Mouse (Mus musculus): ENCODE data around the gene Mfsd4b1. TPM values are rescaled to one million over a fixed set of nuclear protein-coding genes. Genes with fewer than 3 reads are reported as not detected.
"Not testable (repeated sequence)": the region's sequence is repeated elsewhere in the genome, so short reads cannot be mapped to it uniquely, and the experiment has no call there.

Mfsd4b1 gene
- polyA plus RNA-seq, 1 experiment from 2014 or later, result 0.14 TPM

GRCm38 (mm10) chr10:40029610-40030009 is 4.5 kb upstream of the Mfsd4b1 start:
- Histone ChIP-seq H3K27ac (ENCODE audit: low read depth) (no peak overlapping the region), H3K27me3 (replicated peaks; ENCODE audit: control insufficient read depth, insufficient read depth, low read length) (no peaks in the 10 kb centered on the region), H3K9ac (ENCODE audit: low read length) (no peak overlapping the region), H3K4me1 (replicated peaks; ENCODE audit: control insufficient read depth, insufficient read depth, low read length) (no peaks in the 10 kb centered on the region), H3K4me3 (ENCODE audit: low read depth, low read length) (no peak overlapping the region), H3K4me2 (ENCODE audit: low read length) (no peak overlapping the region), H3K9me3 (ENCODE audit: control insufficient read depth, low read length) (peaks cover 5% of the 10 kb centered on the region; the same call in 1 of the 2 replicates), H3K36me3 (ENCODE audit: control insufficient read depth, insufficient read depth, low read length) (no peaks in the 10 kb centered on the region)
- ATAC-seq (replicated peaks; ENCODE audit: low FRiP score, low TSS enrichment, low read depth) (no peak), DNase-seq (ENCODE audit: low spot score) (no peak)
- 87% methylated on average over 2 of the region's 2 CpGs for WGBS

DNA sequence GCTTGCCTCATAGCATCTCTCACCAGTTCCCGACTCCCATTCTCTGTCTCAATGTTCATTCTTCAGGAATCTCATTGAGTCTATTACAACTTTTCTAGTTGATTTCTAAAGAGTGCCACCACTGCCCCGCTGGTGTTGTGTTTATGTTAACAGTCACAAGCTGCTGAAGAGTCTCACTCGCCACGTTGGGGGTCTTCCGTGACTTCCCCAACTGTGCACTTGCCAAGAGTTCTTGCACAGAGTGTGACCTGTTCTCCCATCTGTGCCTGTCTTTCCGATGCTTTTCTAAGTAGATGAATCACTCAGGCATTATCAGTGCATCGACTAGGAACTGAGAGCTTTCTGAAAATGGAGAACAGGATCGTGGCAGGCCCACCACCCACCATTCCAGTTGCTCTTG is 3.0 kb upstream of the Mfsd4b1 start:
- H3K9ac ChIP-seq (ENCODE audit: low read length), result no peak overlapping the region
- peaks cover 5% of the 10 kb centered on the region; the same call in 1 of the 2 replicates for H3K9me3 ChIP-seq (ENCODE audit: control insufficient read depth, low read length)
- peaks cover 6% of the 10 kb centered on the region; the same call in 1 of the 2 replicates for H3K27me3 ChIP-seq (replicated peaks; ENCODE audit: control insufficient read depth, insufficient read depth, low read length)
- 80% methylated on average over 8 of the region's 8 CpGs for WGBS
- H3K36me3 ChIP-seq (ENCODE audit: control insufficient read depth, insufficient read depth, low read length), result no peaks in the 10 kb centered on the region
- no peak overlapping the region for H3K4me3 ChIP-seq (ENCODE audit: low read depth, low read length)
- peaks cover 4% of the 10 kb centered on the region; the same call in 1 of the 2 replicates for H3K4me1 ChIP-seq (replicated peaks; ENCODE audit: control insufficient read depth, insufficient read depth, low read length)
- ATAC-seq (replicated peaks; ENCODE audit: low FRiP score, low TSS enrichment, low read depth), result no peak
- no peak for DNase-seq (ENCODE audit: low spot score)
- no peak overlapping the region for H3K27ac ChIP-seq (ENCODE audit: low read depth)
- H3K4me2 ChIP-seq (ENCODE audit: low read length), result no peak overlapping the region

GRCm38 (mm10) chr10:40026546-40026945 is 1.5 kb upstream of the Mfsd4b1 start:
- Histone ChIP-seq H3K27me3 (replicated peaks; ENCODE audit: control insufficient read depth, insufficient read depth, low read length) (peaks cover 7% of the 10 kb centered on the region; the same call in 1 of the 2 replicates), H3K4me3 (ENCODE audit: low read depth, low read length) (no peak overlapping the region), H3K4me2 (ENCODE audit: low read length) (no peak overlapping the region), H3K36me3 (ENCODE audit: control insufficient read depth, insufficient read depth, low read length) (no peaks in the 10 kb centered on the region), H3K9me3 (ENCODE audit: control insufficient read depth, low read length) (peaks cover 5% of the 10 kb centered on the region; the same call in 1 of the 2 replicates), H3K9ac (ENCODE audit: low read length) (no peak overlapping the region), H3K27ac (ENCODE audit: low read depth) (no peak overlapping the region), H3K4me1 (replicated peaks; ENCODE audit: control insufficient read depth, insufficient read depth, low read length) (peaks cover 4% of the 10 kb centered on the region; the same call in 1 of the 2 replicates)
- ATAC-seq (replicated peaks; ENCODE audit: low FRiP score, low TSS enrichment, low read depth) (no peak), DNase-seq (ENCODE audit: low spot score) (no peak)
- WGBS, result 93% methylated on average over 5 of the region's 5 CpGs

GRCm38 (mm10) chr10:40025560-40025959 is 492 bp upstream of the Mfsd4b1 start:
- WGBS, result 61% methylated on average over 8 of the region's 8 CpGs
- H3K4me2 ChIP-seq (ENCODE audit: low read length), result peak overlapping the region; percentile 97
- peaks cover 4% of the 10 kb centered on the region; the same call in 1 of the 2 replicates for H3K4me1 ChIP-seq (replicated peaks; ENCODE audit: control insufficient read depth, insufficient read depth, low read length)
- H3K36me3 ChIP-seq (ENCODE audit: control insufficient read depth, insufficient read depth, low read length), result no peaks in the 10 kb centered on the region
- H3K27ac ChIP-seq (ENCODE audit: low read depth), result no peak overlapping the region
- peak overlapping the region; percentile 65 for H3K4me3 ChIP-seq (ENCODE audit: low read depth, low read length)
- ATAC-seq (replicated peaks; ENCODE audit: low FRiP score, low TSS enrichment, low read depth) (no peak), DNase-seq (ENCODE audit: low spot score) (no peak)
- no peak overlapping the region for H3K9ac ChIP-seq (ENCODE audit: low read length)
- peaks cover 7% of the 10 kb centered on the region; the same call in 1 of the 2 replicates for H3K27me3 ChIP-seq (replicated peaks; ENCODE audit: control insufficient read depth, insufficient read depth, low read length)
- peaks cover 5% of the 10 kb centered on the region; the same call in 1 of the 2 replicates for H3K9me3 ChIP-seq (ENCODE audit: control insufficient read depth, low read length)

DNA sequence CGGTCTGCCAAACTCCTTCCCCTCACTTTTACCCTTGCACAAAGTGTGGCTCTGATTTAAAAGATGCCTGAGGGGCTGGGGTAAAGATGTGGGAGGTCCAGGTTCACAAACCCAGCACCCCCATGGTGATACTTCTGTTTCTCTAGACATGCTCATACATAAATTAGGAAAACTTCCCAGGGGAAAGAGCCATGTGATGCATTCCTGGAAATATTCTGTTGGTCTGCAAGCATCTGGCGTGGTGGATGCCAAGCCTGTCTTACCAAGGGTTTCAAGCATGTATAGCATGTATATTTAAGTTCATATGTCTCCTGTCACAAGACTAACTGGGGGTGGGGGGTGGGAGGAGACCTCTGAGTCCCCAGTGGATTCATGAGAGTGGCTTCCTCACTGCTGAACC is 4.7 kb downstream of the Mfsd4b1 start:
- no peak for ATAC-seq (replicated peaks; ENCODE audit: low FRiP score, low TSS enrichment, low read depth)
- no peak overlapping the region for H3K4me2 ChIP-seq (ENCODE audit: low read length)
- H3K36me3 ChIP-seq (ENCODE audit: control insufficient read depth, insufficient read depth, low read length), result no peaks in the 10 kb centered on the region
- no peak overlapping the region for H3K27ac ChIP-seq (ENCODE audit: low read depth)
- H3K9me3 ChIP-seq (ENCODE audit: control insufficient read depth, low read length), result no peaks in the 10 kb centered on the region
- DNase-seq (ENCODE audit: low spot score), result no peak
- no peak overlapping the region for H3K9ac ChIP-seq (ENCODE audit: low read length)
- no peak overlapping the region for H3K4me3 ChIP-seq (ENCODE audit: low read depth, low read length)
- H3K4me1 ChIP-seq (replicated peaks; ENCODE audit: control insufficient read depth, insufficient read depth, low read length), result peaks cover 4% of the 10 kb centered on the region; the same call in 1 of the 2 replicates
- H3K27me3 ChIP-seq (replicated peaks; ENCODE audit: control insufficient read depth, insufficient read depth, low read length), result peaks cover 7% of the 10 kb centered on the region; the same call in 1 of the 2 replicates
- 76% methylated on average over 2 of the region's 2 CpGs for WGBS

- Histone ChIP-seq H3K36me3 (ENCODE audit: control insufficient read depth, insufficient read depth, low read length) (no peaks in the 10 kb centered on the region), H3K9me3 (ENCODE audit: control insufficient read depth, low read length) (no peaks in the 10 kb centered on the region), H3K4me2 (ENCODE audit: low read length) (no peak overlapping the region), H3K9ac (ENCODE audit: low read length) (no peak overlapping the region), H3K27me3 (replicated peaks; ENCODE audit: control insufficient read depth, insufficient read depth, low read length) (peaks cover 7% of the 10 kb centered on the region; the same call in 1 of the 2 replicates), H3K4me1 (replicated peaks; ENCODE audit: control insufficient read depth, insufficient read depth, low read length) (peaks cover 4% of the 10 kb centered on the region; the same call in 1 of the 2 replicates), H3K27ac (ENCODE audit: low read depth) (no peak overlapping the region), H3K4me3 (ENCODE audit: low read depth, low read length) (no peak overlapping the region)
- 34% methylated on average over 3 of the region's 3 CpGs for WGBS
- ATAC-seq (replicated peaks; ENCODE audit: low FRiP score, low TSS enrichment, low read depth), result no peak
- DNase-seq (ENCODE audit: low spot score), result no peak
Observed at GRCm38 (mm10) chr10:40019492-40019891, 5.6 kb downstream of the Mfsd4b1 start.

- peaks cover 3% of the 10 kb centered on the region; the same call in 1 of the 2 replicates for H3K27me3 ChIP-seq (replicated peaks; ENCODE audit: control insufficient read depth, insufficient read depth, low read length)
- no peaks in the 10 kb centered on the region for H3K4me1 ChIP-seq (replicated peaks; ENCODE audit: control insufficient read depth, insufficient read depth, low read length)
- ATAC-seq (replicated peaks; ENCODE audit: low FRiP score, low TSS enrichment, low read depth), result no peak
- 84% methylated on average over 5 of the region's 5 CpGs for WGBS
- H3K9me3 ChIP-seq (ENCODE audit: control insufficient read depth, low read length), result no peaks in the 10 kb centered on the region
- no peak overlapping the region for H3K27ac ChIP-seq (ENCODE audit: low read depth)
- no peak for DNase-seq (ENCODE audit: low spot score)
- H3K4me3 ChIP-seq (ENCODE audit: low read depth, low read length), result no peak overlapping the region
- no peak overlapping the region for H3K9ac ChIP-seq (ENCODE audit: low read length)
- H3K36me3 ChIP-seq (ENCODE audit: control insufficient read depth, insufficient read depth, low read length), result no peaks in the 10 kb centered on the region
- H3K4me2 ChIP-seq (ENCODE audit: low read length), result no peak overlapping the region
Observed at GRCm38 (mm10) chr10:40018261-40018860, 6.7 kb downstream of the Mfsd4b1 start.

DNA sequence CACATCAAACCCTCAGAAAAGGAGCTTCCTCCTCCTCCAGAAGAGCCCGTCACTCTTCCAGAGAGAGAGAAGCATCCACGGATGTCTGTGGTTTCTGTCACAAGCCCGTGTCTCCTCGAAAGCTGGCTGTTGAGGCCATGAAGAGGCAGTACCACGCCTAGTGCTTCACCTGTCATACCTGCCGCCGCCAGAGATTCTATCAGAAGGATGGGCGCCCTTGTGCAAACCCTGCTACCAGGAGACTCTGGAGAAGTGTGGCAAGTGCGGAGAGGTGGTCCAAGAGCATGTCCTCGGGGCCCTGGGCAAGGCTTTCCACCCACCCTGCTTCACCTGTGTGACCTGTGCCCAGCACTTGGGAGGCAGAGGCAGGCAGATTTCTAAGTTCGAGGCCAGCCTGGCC is 15.5 kb downstream of the Mfsd4b1 start:
- ATAC-seq (replicated peaks; ENCODE audit: low FRiP score, low TSS enrichment, low read depth), result no peak
- no peak for DNase-seq (ENCODE audit: low spot score)
- Histone ChIP-seq H3K4me1 (replicated peaks; ENCODE audit: control insufficient read depth, insufficient read depth, low read length) (no peaks in the 10 kb centered on the region), H3K27ac (ENCODE audit: low read depth) (no peak overlapping the region), H3K9me3 (ENCODE audit: control insufficient read depth, low read length) (no peaks in the 10 kb centered on the region), H3K27me3 (replicated peaks; ENCODE audit: control insufficient read depth, insufficient read depth, low read length) (no peaks in the 10 kb centered on the region), H3K9ac (ENCODE audit: low read length) (no peak overlapping the region), H3K36me3 (ENCODE audit: control insufficient read depth, insufficient read depth, low read length) (no peaks in the 10 kb centered on the region), H3K4me2 (ENCODE audit: low read length) (no peak overlapping the region), H3K4me3 (ENCODE audit: low read depth, low read length) (no peak overlapping the region)
- 82% methylated on average over 11 of the region's 11 CpGs for WGBS

DNA sequence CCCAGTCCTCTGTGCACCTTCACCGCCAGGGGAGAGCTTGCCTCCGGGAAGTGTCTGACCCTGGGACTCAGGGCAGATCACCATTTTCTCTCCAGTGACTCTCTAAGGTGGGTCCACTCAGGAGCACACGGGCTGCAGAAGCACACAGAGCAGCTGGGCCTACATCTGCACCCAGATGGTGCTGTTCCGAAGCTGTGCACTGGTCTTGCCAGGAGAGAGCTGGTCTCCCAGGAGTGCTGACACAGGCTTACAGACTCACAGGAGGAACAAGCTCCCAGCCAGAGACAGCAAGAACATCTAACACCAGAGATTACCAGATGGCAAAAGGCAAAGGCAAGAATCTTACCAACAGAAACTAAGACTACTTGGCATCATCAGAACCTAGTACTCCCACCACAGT is 16.2 kb downstream of the Mfsd4b1 start:
- H3K4me3 ChIP-seq (ENCODE audit: low read depth, low read length); H3K4me2 ChIP-seq (ENCODE audit: low read length); H3K36me3 ChIP-seq (ENCODE audit: control insufficient read depth, insufficient read depth, low read length); H3K9ac ChIP-seq (ENCODE audit: low read length); H3K9me3 ChIP-seq (ENCODE audit: control insufficient read depth, low read length); H3K27me3 ChIP-seq (replicated peaks; ENCODE audit: control insufficient read depth, insufficient read depth, low read length); H3K27ac ChIP-seq (ENCODE audit: low read depth); H3K4me1 ChIP-seq (replicated peaks; ENCODE audit: control insufficient read depth, insufficient read depth, low read length); DNase-seq (ENCODE audit: low spot score); ATAC-seq (replicated peaks; ENCODE audit: low FRiP score, low TSS enrichment, low read depth): not testable (repeated sequence)
- 66% methylated on average over 4 of the region's 4 CpGs for WGBS

Measured in intestine, embryonic 14.5 days (tissue).